Mouse (Mus musculus) stomach, embryonic 16.5 days (tissue): ENCODE measurements around the gene Arhgap9. TPM values are rescaled to one million over a fixed set of nuclear protein-coding genes. Genes with fewer than 3 reads are reported as not detected.

Experiments
- ATAC-seq: fragments of 200-750 bp; cut with Nextera tagmentation; 2 replicates; pipeline ENCODE4 v1.8.0; 2017; ENCODE audit warnings: moderate number of reproducible peaks, moderate TSS enrichment; ENCODE audit not compliant: insufficient read depth, low FRiP score
- H3K27ac ChIP-seq: fragments of 300-500 bp; sonication (generic); 2 replicates; pipeline ENCODE4 v1.5.1; 2014; ENCODE audit warnings: low read length
- H3K27me3 ChIP-seq: fragments of 300-500 bp; sonication (generic); 2 replicates; pipeline ENCODE4 v1.6.1; 2014; ENCODE audit warnings: low read length, control low read depth, mixed read lengths; ENCODE audit not compliant: control insufficient read depth, insufficient read depth
- H3K36me3 ChIP-seq: fragments of 300-500 bp; sonication (generic); 2 replicates; pipeline ENCODE4 v1.6.1; 2014; ENCODE audit warnings: low read length; ENCODE audit not compliant: control insufficient read depth, insufficient read depth
- H3K4me1 ChIP-seq: fragments of 300-500 bp; sonication (generic); 2 replicates; pipeline ENCODE4 v1.6.1; 2014; ENCODE audit warnings: low read length, control low read depth, mixed read lengths; ENCODE audit not compliant: control insufficient read depth, insufficient read depth
- H3K4me2 ChIP-seq: fragments of 300-500 bp; sonication (generic); 2 replicates; pipeline ENCODE4 v1.6.1; 2014; ENCODE audit warnings: low read depth, low read length, mixed read lengths
- H3K4me3 ChIP-seq: fragments of 300-500 bp; sonication (generic); replicated peaks from 2 replicates; pipeline ENCODE4 v1.5.1; 2014; ENCODE audit warnings: mild to moderate bottlenecking, low read length
- H3K9ac ChIP-seq: fragments of 300-500 bp; sonication (generic); 2 replicates; pipeline ENCODE4 v1.6.1; 2014; ENCODE audit warnings: low read length
- H3K9me3 ChIP-seq: fragments of 300-500 bp; sonication (generic); replicated peaks from 2 replicates; pipeline ENCODE4 v1.6.1; 2016; ENCODE audit warnings: low read length, control low read depth; ENCODE audit not compliant: control insufficient read depth
- WGBS: fragments of 180-500 bp; shearing (Covaris S2); extraction: QIAGEN DNeasy Blood & Tissue Kit; methylation state at CpG from one replicate; pipeline ENCODE4 v1.1.7; 2014; 5-methylcytosine and 5-hydroxymethylcytosine counted together
- polyA plus RNA-seq: library from polyadenylated mRNA; unstranded; fragments of >200 nt; fragmentation: Nextera tagmentation; extraction: Ambion mirVana; gene quantifications from 2 replicates; pipeline ENCODE4 v1.2.1, GENCODE M21; 2015

Gene Arhgap9
- polyA plus RNA-seq, 1 experiment from 2014 or later, result 6.6 TPM

GRCm38 (mm10) chr10:127325454-127326016 is 3.8 kb downstream of the Arhgap9 start:
- WGBS, result 36% methylated on average over 14 of the region's 14 CpGs
- no peaks in the 10 kb centered on the region for H3K36me3 ChIP-seq
- peaks cover 23% of the 10 kb centered on the region for H3K27me3 ChIP-seq

GRCm38 (mm10) chr10:127326017-127326801 is 4.4 kb downstream of the Arhgap9 start:
- no peak overlapping the region for H3K27ac ChIP-seq
- no peak; the same call in 1 of the 2 replicates for ATAC-seq
- H3K36me3 ChIP-seq, result no peaks in the 10 kb centered on the region
- no peaks in the 10 kb centered on the region; the same call in 1 of the 2 replicates for H3K9me3 ChIP-seq
- H3K27me3 ChIP-seq, result peaks cover 23% of the 10 kb centered on the region
- H3K9ac ChIP-seq, result peak overlapping the region; percentile 73
- WGBS, result 2% methylated on average over 54 of the region's 54 CpGs
- H3K4me3 ChIP-seq, result peak overlapping the region; percentile 46
- H3K4me2 ChIP-seq, result peak overlapping the region; percentile 93
- H3K4me1 ChIP-seq, result peaks cover 11% of the 10 kb centered on the region

More at GRCm38 (mm10) chr10:127325454-127326016, 3.8 kb downstream of the Arhgap9 start:
- Histone ChIP-seq H3K4me1 (peaks cover 11% of the 10 kb centered on the region), H3K9me3 (no peaks in the 10 kb centered on the region; the same call in 1 of the 2 replicates), H3K27ac (no peak overlapping the region), H3K4me2 (peak overlapping the region; percentile 93), H3K9ac (peak overlapping the region; percentile 73), H3K4me3 (peak overlapping the region; percentile 46)
- no peak for ATAC-seq

- peaks cover 11% of the 10 kb centered on the region for H3K4me1 ChIP-seq
- ATAC-seq, result no peak; the same call in 1 of the 2 replicates
- no peak overlapping the region for H3K27ac ChIP-seq
- 10% methylated on average over 29 of the region's 29 CpGs for WGBS
- H3K36me3 ChIP-seq, result no peaks in the 10 kb centered on the region
- peak overlapping the region; percentile 73 for H3K9ac ChIP-seq
- peaks cover 23% of the 10 kb centered on the region for H3K27me3 ChIP-seq
- peak overlapping the region; percentile 93 for H3K4me2 ChIP-seq
- peak overlapping the region; percentile 46 for H3K4me3 ChIP-seq
- no peaks in the 10 kb centered on the region; the same call in 1 of the 2 replicates for H3K9me3 ChIP-seq
Observed at GRCm38 (mm10) chr10:127326828-127327227, 5.1 kb downstream of the Arhgap9 start.

- H3K4me3 ChIP-seq, result no peak overlapping the region
- H3K4me2 ChIP-seq, result no peak overlapping the region
- no peaks in the 10 kb centered on the region; the same call in 1 of the 2 replicates for H3K9me3 ChIP-seq
- no peak overlapping the region for H3K9ac ChIP-seq
- H3K4me1 ChIP-seq, result peaks cover 11% of the 10 kb centered on the region
- H3K27me3 ChIP-seq, result peaks cover 23% of the 10 kb centered on the region
- no peak overlapping the region for H3K27ac ChIP-seq
- ATAC-seq, result no peak
- 51% methylated on average over 18 of the region's 18 CpGs for WGBS
- no peaks in the 10 kb centered on the region for H3K36me3 ChIP-seq
Observed at GRCm38 (mm10) chr10:127327461-127328145, 5.8 kb downstream of the Arhgap9 start.

GRCm38 (mm10) chr10:127330212-127330611 is 8.4 kb downstream of the Arhgap9 start:
- 75% methylated on average over 7 of the region's 7 CpGs for WGBS
- Histone ChIP-seq H3K4me3 (no peak overlapping the region), H3K4me1 (peaks cover 11% of the 10 kb centered on the region), H3K36me3 (0 out of 2 replicates have a peak, but pooled peaks cover 3% of the 10 kb centered on the region), H3K27me3 (peaks cover 23% of the 10 kb centered on the region), H3K4me2 (no peak overlapping the region), H3K9ac (no peak overlapping the region), H3K27ac (no peak overlapping the region), H3K9me3 (no peaks in the 10 kb centered on the region; the same call in 1 of the 2 replicates)
- ATAC-seq, result no peak

GRCm38 (mm10) chr10:127332211-127332874 is 10.6 kb downstream of the Arhgap9 start:
- Histone ChIP-seq H3K4me1 (no peaks in the 10 kb centered on the region), H3K9ac (no peak overlapping the region), H3K4me3 (no peak overlapping the region), H3K36me3 (0 out of 2 replicates have a peak, but pooled peaks cover 3% of the 10 kb centered on the region), H3K27ac (no peak overlapping the region), H3K27me3 (peaks cover 10% of the 10 kb centered on the region), H3K9me3 (no peaks in the 10 kb centered on the region; the same call in 1 of the 2 replicates), H3K4me2 (no peak overlapping the region)
- no peak for ATAC-seq
- WGBS, result 52% methylated on average over 31 of the region's 31 CpGs

- Histone ChIP-seq H3K9ac (no peak overlapping the region), H3K9me3 (no peaks in the 10 kb centered on the region), H3K27ac (no peak overlapping the region), H3K4me3 (no peak overlapping the region), H3K27me3 (peaks cover 3% of the 10 kb centered on the region; the same call in 1 of the 2 replicates), H3K4me2 (no peak overlapping the region), H3K4me1 (no peaks in the 10 kb centered on the region), H3K36me3 (0 out of 2 replicates have a peak, but pooled peaks cover 3% of the 10 kb centered on the region)
- ATAC-seq, result no peak
- WGBS, result 68% methylated on average over 5 of the region's 5 CpGs
Observed at GRCm38 (mm10) chr10:127333152-127333551, 11.4 kb downstream of the Arhgap9 start.

- no peak overlapping the region for H3K4me2 ChIP-seq
- no peaks in the 10 kb centered on the region for H3K27me3 ChIP-seq
- H3K27ac ChIP-seq, result no peak overlapping the region
- no peak overlapping the region for H3K4me3 ChIP-seq
- 67% methylated on average over 1 of the region's 1 CpGs for WGBS
- H3K4me1 ChIP-seq, result no peaks in the 10 kb centered on the region
- H3K36me3 ChIP-seq, result 0 out of 2 replicates have a peak, but pooled peaks cover 3% of the 10 kb centered on the region
- no peaks in the 10 kb centered on the region for H3K9me3 ChIP-seq
- H3K9ac ChIP-seq, result no peak overlapping the region
- ATAC-seq, result no peak
Observed at GRCm38 (mm10) chr10:127335271-127335670, 13.5 kb downstream of the Arhgap9 start.
